Mouse (Mus musculus): ENCODE data around the gene C2cd2l. TPM values are rescaled to one million over a fixed set of nuclear protein-coding genes. Genes with fewer than 3 reads are reported as not detected.

The C2cd2l gene
- 115 and 139 TPM in 2 replicates for polyA plus RNA-seq (2012; rRNA removed)

GRCm38 (mm10) chr9:44319887-44320798 is at the start of gene C2cd2l:
Gene C2cd2l, minus strand, starts transcription at chr9:44320285.

DNA sequence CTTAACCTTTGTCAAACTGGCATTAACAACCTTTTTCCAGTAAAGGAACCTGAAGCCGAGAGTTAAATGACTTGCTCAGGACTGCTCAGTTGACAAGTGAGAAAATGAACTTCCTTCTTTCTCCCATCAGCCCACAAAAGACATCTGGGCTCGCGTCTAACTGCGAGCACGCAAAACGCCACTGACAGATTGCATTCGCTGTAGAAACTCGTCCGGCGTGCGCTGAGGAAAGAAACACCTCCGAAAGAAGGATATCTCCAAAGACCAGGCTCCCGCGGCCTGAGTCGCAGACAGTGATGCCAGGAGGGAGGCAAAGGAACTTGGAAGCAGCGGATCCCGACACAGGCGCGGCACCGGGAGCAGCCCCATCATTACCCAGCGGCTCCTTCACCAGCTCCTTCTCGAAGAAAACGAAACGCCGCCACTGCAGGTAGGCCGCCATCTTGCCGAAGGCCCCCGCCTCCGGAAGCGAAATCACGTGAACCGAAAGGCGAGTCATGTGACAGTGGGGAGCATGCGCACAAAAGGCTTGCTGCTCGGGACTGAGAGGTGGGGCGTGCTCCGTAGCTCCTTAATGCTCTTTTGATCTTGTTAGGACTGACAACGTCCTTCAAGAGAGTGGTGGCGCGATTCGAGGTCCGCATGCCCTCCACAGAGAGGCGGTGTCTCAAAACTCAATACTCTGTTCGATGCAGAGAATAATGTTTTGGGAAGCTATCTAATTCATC is 41.3 kb upstream of the C2cd2l start, which contains the start of gene Vps11:
Vps11 (minus strand) TSS at position 481 of the 728 bp plus-strand sequence.

DNA sequence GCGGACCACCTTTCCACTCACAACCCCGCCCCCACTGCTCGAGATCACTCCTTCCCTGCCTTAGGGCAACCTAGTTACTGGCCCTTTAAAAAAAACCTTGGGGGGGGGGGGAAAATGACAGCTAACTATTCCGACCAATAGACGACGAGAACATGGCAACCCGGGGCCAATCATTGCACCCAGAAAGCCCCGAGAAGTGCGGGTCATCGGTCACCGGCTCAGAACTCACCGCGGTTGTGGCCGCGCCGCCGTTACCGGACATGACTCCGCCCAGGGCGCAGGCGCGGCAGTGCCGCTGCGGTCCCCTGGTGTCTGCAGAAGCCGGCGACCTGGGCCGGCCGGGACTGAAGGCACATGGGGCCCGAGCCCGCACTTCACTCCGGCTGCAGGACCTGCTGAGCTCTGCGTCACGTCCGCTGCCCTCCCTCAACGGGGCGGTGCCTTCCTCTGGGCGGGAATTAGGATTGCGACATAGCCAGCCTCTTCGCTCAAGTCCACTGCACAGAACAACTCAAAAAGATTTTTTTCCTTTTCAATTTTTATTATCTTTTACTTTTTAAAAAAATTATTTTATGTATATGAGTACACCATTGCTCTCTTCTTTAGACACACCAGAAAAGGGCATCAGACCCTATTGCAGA is 23.8 kb upstream of the C2cd2l start, which contains the start of gene Hmbs:
Hmbs (minus strand) TSS at position 448 of the 641 bp plus-strand sequence.

GRCm38 (mm10) chr9:44334396-44335330 is 14.6 kb upstream of the C2cd2l start, which contains the start of gene H2afx:
Gene H2afx, plus strand, starts transcription at chr9:44334694.

GRCm38 (mm10) chr9:44325768-44326370 is 5.8 kb upstream of the C2cd2l start, which contains the start of gene Dpagt1:
Gene Dpagt1, plus strand, starts transcription at chr9:44326019.

DNA sequence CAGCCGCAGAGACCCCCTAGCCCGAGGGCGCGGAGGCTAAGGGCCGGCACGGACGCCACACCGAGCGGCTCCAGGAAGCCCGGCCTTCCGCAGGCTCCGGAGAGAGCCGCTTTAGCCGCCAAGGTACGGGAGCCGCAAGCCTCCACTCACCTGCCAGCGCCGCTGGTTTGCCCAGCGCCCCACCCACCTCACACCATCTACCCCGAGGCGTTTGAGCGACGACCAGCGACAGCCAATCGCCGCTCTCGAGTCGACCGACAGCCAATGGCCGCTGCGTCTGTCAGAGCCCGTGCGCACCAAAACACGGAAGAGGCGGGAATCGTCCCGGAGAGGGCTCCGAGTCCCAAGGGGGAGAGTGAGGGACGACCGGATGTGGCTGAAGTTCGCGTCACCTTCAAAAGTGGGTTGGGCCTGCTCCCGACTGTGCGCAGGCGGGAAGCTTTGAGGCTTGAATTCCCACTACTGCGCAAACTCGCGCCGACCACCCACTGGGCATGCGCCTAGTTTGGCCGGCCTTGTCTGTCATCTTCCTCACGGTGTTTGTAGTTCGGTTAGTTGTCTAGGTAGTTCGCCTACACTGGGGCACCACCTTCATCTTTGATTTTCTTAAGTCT is 14.5 kb downstream of the C2cd2l start, which contains the start of gene Hinfp:
Hinfp (minus strand) TSS at position 206 of the 614 bp plus-strand sequence.

GRCm38 (mm10) chr9:44288076-44288958 is 31.8 kb downstream of the C2cd2l start, which contains the start of gene Abcg4:
Gene Abcg4, minus strand, starts transcription at chr9:44288615.

GRCm38 (mm10) chr9:44268432-44268831 is 51.7 kb downstream of the C2cd2l start, which contains the start of gene Nlrx1:
Gene Nlrx1, minus strand, starts transcription at chr9:44268599.

Other genes starting within 250 kb of the C2cd2l start
- gene Mfrp, start 218.6 kb downstream of the C2cd2l start, polyA plus RNA-seq (2012; rRNA removed): not detected in 2 replicates
- gene C1qtnf5, start 213.0 kb downstream of the C2cd2l start, polyA plus RNA-seq (2012; rRNA removed): 23.7 and 30.8 TPM in 2 replicates
- gene Gm49380, start 206.8 kb downstream of the C2cd2l start, polyA plus RNA-seq (2012; rRNA removed): not detected in 2 replicates
- 34.4 and 44.1 TPM in 2 replicates for gene Rnf26, start 206.8 kb downstream of the C2cd2l start, polyA plus RNA-seq (2012; rRNA removed)
- 39.7 and 42.8 TPM in 2 replicates for gene Mcam, start 185.8 kb downstream of the C2cd2l start, polyA plus RNA-seq (2012; rRNA removed)
- 8.4 and 10.9 TPM in 2 replicates for gene Cbl, start 86.2 kb downstream of the C2cd2l start, polyA plus RNA-seq (2012; rRNA removed)
- gene Ccdc153, start 79.6 kb downstream of the C2cd2l start, polyA plus RNA-seq (2012; rRNA removed): 0.14 TPM in 1 of 2 replicates, not detected in the other
- 8.3 and 12.4 TPM in 2 replicates for gene Pdzd3, start 68.8 kb downstream of the C2cd2l start, polyA plus RNA-seq (2012; rRNA removed)
- 27.5 and 33.1 TPM in 2 replicates for gene Nlrx1, start 51.7 kb downstream of the C2cd2l start, polyA plus RNA-seq (2012; rRNA removed)
- 4.7 and 6.7 TPM in 2 replicates for gene Abcg4, start 31.7 kb downstream of the C2cd2l start, polyA plus RNA-seq (2012; rRNA removed)
- 17.5 and 22.3 TPM in 2 replicates for gene Hinfp, start 14.6 kb downstream of the C2cd2l start, polyA plus RNA-seq (2012; rRNA removed)
- gene Dpagt1, start 5.7 kb upstream of the C2cd2l start, polyA plus RNA-seq (2012; rRNA removed): 62.8 and 83.7 TPM in 2 replicates
- gene H2afx, start 14.4 kb upstream of the C2cd2l start, polyA plus RNA-seq (2012; rRNA removed): 154 and 173 TPM in 2 replicates
- gene Hmbs, start 23.9 kb upstream of the C2cd2l start, polyA plus RNA-seq (2012; rRNA removed): 34.5 and 35.2 TPM in 2 replicates
- 16.6 and 18.3 TPM in 2 replicates for gene Vps11, start 41.4 kb upstream of the C2cd2l start, polyA plus RNA-seq (2012; rRNA removed)
- 43.9 and 44.8 TPM in 2 replicates for gene Hyou1, start 59.2 kb upstream of the C2cd2l start, polyA plus RNA-seq (2012; rRNA removed)
- gene Slc37a4, start 76.6 kb upstream of the C2cd2l start, polyA plus RNA-seq (2012; rRNA removed): 37.0 and 46.0 TPM in 2 replicates
- gene Rps25, start 86.9 kb upstream of the C2cd2l start, polyA plus RNA-seq (2012; rRNA removed): 84.4 and 119 TPM in 2 replicates
- gene Trappc4, start 87.3 kb upstream of the C2cd2l start, polyA plus RNA-seq (2012; rRNA removed): 44.3 and 46.5 TPM in 2 replicates
- gene Ccdc84, start 98.3 kb upstream of the C2cd2l start, polyA plus RNA-seq (2012; rRNA removed): 30.0 and 36.4 TPM in 2 replicates
- gene Foxr1, start 120.9 kb upstream of the C2cd2l start, polyA plus RNA-seq (2012; rRNA removed): not detected in 2 replicates
- 0.21 TPM in 1 of 2 replicates, not detected in the other for gene Upk2, start 134.7 kb upstream of the C2cd2l start, polyA plus RNA-seq (2012; rRNA removed)
- gene Bcl9l, start 162.5 kb upstream of the C2cd2l start, polyA plus RNA-seq (2012; rRNA removed): 23.6 and 37.6 TPM in 2 replicates
- gene Cxcr5, start 241.6 kb upstream of the C2cd2l start, polyA plus RNA-seq (2012; rRNA removed): 3.2 and 3.3 TPM in 2 replicates